Mouse (Mus musculus): Measurements from ENCODE around the gene Olfr986. TPM values are rescaled to one million over a fixed set of nuclear protein-coding genes. Genes with fewer than 3 reads are reported as not detected.

Gene Olfr986
- polyA plus RNA-seq, 1 experiment from 2014 or later: not detected

Other genes starting within 250 kb of the Olfr986 start
- gene Olfr974, start 243.4 kb upstream of the Olfr986 start, polyA plus RNA-seq (2015; fragmentation: Nextera tagmentation; extraction: Ambion mirVana): 0.20 TPM in 1 of 2 replicates, not detected in the other
- gene Olfr975, start 228.9 kb upstream of the Olfr986 start, polyA plus RNA-seq (2015; fragmentation: Nextera tagmentation; extraction: Ambion mirVana): 0.05 TPM in 1 of 2 replicates, not detected in the other
- gene Olfr976, start 219.8 kb upstream of the Olfr986 start, polyA plus RNA-seq (2015; fragmentation: Nextera tagmentation; extraction: Ambion mirVana): 0.09 TPM in 1 of 2 replicates, not detected in the other
- not detected in 2 replicates for gene Olfr978, start 188.8 kb upstream of the Olfr986 start, polyA plus RNA-seq (2015; fragmentation: Nextera tagmentation; extraction: Ambion mirVana)
- 0.11 TPM in 1 of 2 replicates, not detected in the other for gene Olfr979, start 177.5 kb upstream of the Olfr986 start, polyA plus RNA-seq (2015; fragmentation: Nextera tagmentation; extraction: Ambion mirVana)
- not detected in 2 replicates for gene Olfr980, start 171.3 kb upstream of the Olfr986 start, polyA plus RNA-seq (2015; fragmentation: Nextera tagmentation; extraction: Ambion mirVana)
- 0.26 TPM in 1 of 2 replicates, not detected in the other for gene Olfr981, start 159.5 kb upstream of the Olfr986 start, polyA plus RNA-seq (2015; fragmentation: Nextera tagmentation; extraction: Ambion mirVana)
- gene Olfr982, start 107.1 kb upstream of the Olfr986 start, polyA plus RNA-seq (2015; fragmentation: Nextera tagmentation; extraction: Ambion mirVana): not detected in 2 replicates
- gene Olfr983, start 87.3 kb upstream of the Olfr986 start, polyA plus RNA-seq (2015; fragmentation: Nextera tagmentation; extraction: Ambion mirVana): not detected in 2 replicates
- not detected in 2 replicates for gene Olfr984, start 66.7 kb upstream of the Olfr986 start, polyA plus RNA-seq (2015; fragmentation: Nextera tagmentation; extraction: Ambion mirVana)
- gene Olfr985, start 50.7 kb upstream of the Olfr986 start, polyA plus RNA-seq (2015; fragmentation: Nextera tagmentation; extraction: Ambion mirVana): not detected in 2 replicates
- not detected in 2 replicates for gene Tmem225, start 32.8 kb upstream of the Olfr986 start, polyA plus RNA-seq (2015; fragmentation: Nextera tagmentation; extraction: Ambion mirVana)
- 5.8 and 6.5 TPM in 2 replicates for gene Zfp202, start 11.4 kb downstream of the Olfr986 start, polyA plus RNA-seq (2015; fragmentation: Nextera tagmentation; extraction: Ambion mirVana)
- 13.7 and 14.0 TPM in 2 replicates for gene Scn3b, start 88.3 kb downstream of the Olfr986 start, polyA plus RNA-seq (2015; fragmentation: Nextera tagmentation; extraction: Ambion mirVana)